ENCODE assay signal across 30 mouse cellular contexts in genomic region chr13:110169152-110169551, GRCm38 (mm10).
DNase-seq lines count a peak whose midpoint lies in the region; ATAC-seq and TF ChIP-seq lines count a peak whose summit lies in the region.
"Had no signal": no experiment of that assay in that cellular context is flagged by ENCODE, and none has a peak within 500 bp of the region (broad histone marks: within the 10 kb centered on the region; RNA-seq: fewer than 3 reads in every experiment).

No protein-coding gene starts in this region.

- no peak overlapping the region for H3K4me3 ChIP-seq in forebrain, embryonic 13.5 days
- H3K4me3 ChIP-seq in forebrain, embryonic 10.5 days = no peak overlapping the region
- no peak overlapping the region for H3K4me3 ChIP-seq in layer of hippocampus, adult 2 months
- no peak overlapping the region for H3K4me3 ChIP-seq in forebrain, embryonic 16.5 days (replicated peaks; ENCODE audit: low read length)
- no peak overlapping the region for H3K4me3 ChIP-seq in midbrain, embryonic 14.5 days (replicated peaks; ENCODE audit: low read depth, low read length)
- H3K4me3 ChIP-seq: embryonic facial prominence, embryonic 13.5 days; kidney, embryonic 15.5 days; neural tube, embryonic 12.5 days had no signal

- no peak overlapping the region for H3K9ac ChIP-seq in forebrain, embryonic 13.5 days
- H3K9ac ChIP-seq in forebrain, embryonic 16.5 days (replicated peaks; ENCODE audit: low read depth, low read length) = no peak overlapping the region
- no peak overlapping the region for H3K9ac ChIP-seq in midbrain, embryonic 14.5 days (replicated peaks; ENCODE audit: low read length)
- H3K9ac ChIP-seq: embryonic facial prominence, embryonic 13.5 days; kidney, embryonic 15.5 days; liver, embryonic 14.5 days; neural tube, embryonic 12.5 days had no signal

- no peaks in the 10 kb centered on the region for H3K9me3 ChIP-seq in forebrain, embryonic 13.5 days (replicated peaks)
- H3K9me3 ChIP-seq in forebrain, embryonic 10.5 days = no peaks in the 10 kb centered on the region
- H3K9me3 ChIP-seq in forebrain, embryonic 16.5 days (ENCODE audit: control insufficient read depth, low read length) = no peaks in the 10 kb centered on the region
- no peaks in the 10 kb centered on the region for H3K9me3 ChIP-seq in midbrain, embryonic 14.5 days (ENCODE audit: control insufficient read depth, low read length)
- H3K9me3 ChIP-seq: embryonic facial prominence, embryonic 13.5 days; G1E; kidney, embryonic 15.5 days; neural tube, embryonic 12.5 days had no signal

- no peaks in the 10 kb centered on the region for H3K27me3 ChIP-seq in forebrain, embryonic 13.5 days
- H3K27me3 ChIP-seq in forebrain, embryonic 10.5 days (ENCODE audit: poor library complexity, severe bottlenecking) = no peaks in the 10 kb centered on the region
- no peaks in the 10 kb centered on the region for H3K27me3 ChIP-seq in forebrain, embryonic 16.5 days (replicated peaks; ENCODE audit: control insufficient read depth, insufficient read depth, low read length)
- no peaks in the 10 kb centered on the region for H3K27me3 ChIP-seq in midbrain, embryonic 14.5 days (ENCODE audit: control insufficient read depth, insufficient read depth, low read length)
- H3K27me3 ChIP-seq: embryonic facial prominence, embryonic 13.5 days; kidney, embryonic 15.5 days; neural tube, embryonic 12.5 days had no signal

- H3K36me3 ChIP-seq in forebrain, embryonic 13.5 days (ENCODE audit: poor library complexity, severe bottlenecking) = no peaks in the 10 kb centered on the region
- H3K36me3 ChIP-seq in forebrain, embryonic 10.5 days (replicated peaks) = no peaks in the 10 kb centered on the region
- H3K36me3 ChIP-seq in forebrain, embryonic 16.5 days (ENCODE audit: control insufficient read depth, insufficient read depth) = no peaks in the 10 kb centered on the region
- H3K36me3 ChIP-seq in midbrain, embryonic 14.5 days (ENCODE audit: control insufficient read depth, insufficient read depth, low read length) = 0 out of 2 replicates have a peak, but pooled peaks cover 2% of the 10 kb centered on the region
- H3K36me3 ChIP-seq: embryonic facial prominence, embryonic 13.5 days; G1E; kidney, embryonic 15.5 days; neural tube, embryonic 12.5 days had no signal

- peaks cover 30% of the 10 kb centered on the region for H3K4me1 ChIP-seq in forebrain, embryonic 13.5 days
- peaks cover 7% of the 10 kb centered on the region; the same call in 1 of the 2 replicates for H3K4me1 ChIP-seq in forebrain, embryonic 10.5 days
- H3K4me1 ChIP-seq in forebrain, embryonic 16.5 days (replicated peaks; ENCODE audit: control insufficient read depth, insufficient read depth, low read length) = peaks cover 16% of the 10 kb centered on the region
- H3K4me1 ChIP-seq in midbrain, embryonic 14.5 days (ENCODE audit: control insufficient read depth, insufficient read depth, low read length) = peaks cover 40% of the 10 kb centered on the region
- H3K4me1 ChIP-seq: embryonic facial prominence, embryonic 13.5 days had no signal

- no peak for DNase-seq in forebrain, embryonic 10.5 days (ENCODE audit: extremely low spot score, low spot score)
- DNase-seq in layer of hippocampus, adult 2 months (ENCODE audit: low spot score in 2 of 2) = no peak
- DNase-seq in layer of hippocampus, adult 9-11 months = no peak
- DNase-seq in midbrain, embryonic 14.5 days = peak; percentile 59
- no peak for DNase-seq in left cerebral cortex, postnatal 25 days (ENCODE audit: low spot score in 2 of 2)
- DNase-seq: adrenal gland, postnatal 14 days; gastrocnemius, postnatal 25 days; heart, adult 11 months; heart, postnatal 36 days; kidney, adult 18-20 months; kidney, postnatal 25 days; liver; lung, adult 2 months; lung, postnatal 10 days; right cerebral cortex, postnatal 4 days; thymus, adult 18-20 months; thymus, postnatal 25 days had no signal

- 47% methylated on average over 4 of the region's 4 CpGs for WGBS in forebrain, embryonic 13.5 days
- WGBS in forebrain, embryonic 10.5 days = 79% methylated on average over 4 of the region's 4 CpGs
- 38% methylated on average over 4 of the region's 4 CpGs for WGBS in forebrain, embryonic 16.5 days
- 14% methylated on average over 4 of the region's 4 CpGs for WGBS in midbrain, embryonic 14.5 days

- H3K27ac ChIP-seq in forebrain, embryonic 13.5 days = no peak overlapping the region
- no peak overlapping the region for H3K27ac ChIP-seq in forebrain, embryonic 10.5 days
- peak overlapping the region; percentile 21; the same call in 1 of the 2 replicates for H3K27ac ChIP-seq in layer of hippocampus, adult 2 months
- H3K27ac ChIP-seq in forebrain, embryonic 16.5 days (ENCODE audit: low read length) = no peak overlapping the region; the same call in 1 of the 2 replicates
- peak overlapping the region; percentile 79; the same call in 1 of the 2 replicates for H3K27ac ChIP-seq in midbrain, embryonic 14.5 days (replicated peaks; ENCODE audit: low read depth, low read length)
- H3K27ac ChIP-seq: embryonic facial prominence, embryonic 13.5 days; kidney, embryonic 15.5 days; liver, embryonic 14.5 days; macrophage; neural tube, embryonic 12.5 days; stomach, postnatal 0 days had no signal

- 0 out of 2 replicates have a peak, but pooled peaks have one; percentile 28 for ATAC-seq in forebrain, embryonic 13.5 days
- peak; percentile 62 for ATAC-seq in forebrain, embryonic 16.5 days
- ATAC-seq in midbrain, embryonic 14.5 days (ENCODE audit: low FRiP score, low TSS enrichment) = no peak
- ATAC-seq in frontal cortex, adult (ENCODE audit: low TSS enrichment) = no peak
- ATAC-seq: inflammation-experienced regulatory T-cells, adult 6 months; Patski had no signal

- intact Hi-C loops in left cerebral cortex, postnatal 25 days (cut with DNase I) = no loop called here

- H3K4me2 ChIP-seq in forebrain, embryonic 13.5 days = no peak overlapping the region
- no peak overlapping the region for H3K4me2 ChIP-seq in forebrain, embryonic 16.5 days (ENCODE audit: low read length)
- H3K4me2 ChIP-seq in midbrain, embryonic 14.5 days (ENCODE audit: low read length) = no peak overlapping the region
- H3K4me2 ChIP-seq: embryonic facial prominence, embryonic 13.5 days; heart, embryonic 11.5 days; kidney, embryonic 15.5 days; neural tube, embryonic 12.5 days had no signal

- TF ChIP-seq CTCF in layer of hippocampus, adult 2 months (conservative IDR thresholded peaks at IDR 0.05) = no peak

Comparison
In these comparisons a context has a peak if more than half of its experiments do, and no peak if none do; other contexts are left out.
1. ATAC-seq: peak in forebrain, embryonic 13.5 days (single experiment) and forebrain, embryonic 16.5 days (single experiment); none in midbrain, embryonic 14.5 days (single experiment) and frontal cortex, adult (single experiment).
2. H3K27ac ChIP-seq: peak in layer of hippocampus, adult 2 months (single experiment) and midbrain, embryonic 14.5 days (single experiment); none in forebrain, embryonic 13.5 days (single experiment), forebrain, embryonic 10.5 days (single experiment) and forebrain, embryonic 16.5 days (single experiment).